Mouse (Mus musculus) heart, embryonic 11.5 days (tissue): ENCODE results near the gene Tac2. TPM values are rescaled to one million over a fixed set of nuclear protein-coding genes. Genes with fewer than 3 reads are reported as not detected.
A peak's percentile ranks its signal among the peaks of the same experiment; 100 is the strongest.

ENCODE experiments used
- ATAC-seq: fragments of 200-750 bp; cut with Nextera tagmentation; replicated peaks from 2 replicates; pipeline ENCODE4 v1.8.0; 2017; ENCODE audit warnings: moderate library complexity; ENCODE audit not compliant: insufficient number of reproducible peaks, low FRiP score, low TSS enrichment
- H3K27ac ChIP-seq: fragments of 300-500 bp; sonication (generic); 2 replicates; pipeline ENCODE4 v1.5.1; 2014; ENCODE audit warnings: mild to moderate bottlenecking, low read depth, low read length
- H3K27me3 ChIP-seq: fragments of 300-500 bp; sonication (generic); 2 replicates; pipeline ENCODE4 v1.6.1; 2014; ENCODE audit warnings: mild to moderate bottlenecking, low read length, mixed read lengths; ENCODE audit not compliant: control insufficient read depth, insufficient read depth
- H3K36me3 ChIP-seq: fragments of 300-500 bp; sonication (generic); 2 replicates; pipeline ENCODE4 v1.6.1; 2014; ENCODE audit warnings: mild to moderate bottlenecking, low read length, moderate library complexity, mixed read lengths; ENCODE audit not compliant: control insufficient read depth, insufficient read depth
- H3K4me1 ChIP-seq: fragments of 300-500 bp; sonication (generic); 2 replicates; pipeline ENCODE4 v1.6.1; 2014; ENCODE audit warnings: low read length; ENCODE audit not compliant: control insufficient read depth, insufficient read depth
- H3K4me2 ChIP-seq: fragments of 300-500 bp; sonication (generic); 2 replicates; pipeline ENCODE4 v1.6.1; 2014; ENCODE audit warnings: mild to moderate bottlenecking, moderate library complexity
- H3K4me3 ChIP-seq: fragments of 300-500 bp; sonication (generic); 2 replicates; pipeline ENCODE4 v1.5.1; 2014; ENCODE audit warnings: low read depth, low read length
- H3K9ac ChIP-seq: fragments of 300-500 bp; sonication (generic); 2 replicates; pipeline ENCODE4 v1.6.1; 2014; ENCODE audit warnings: mild to moderate bottlenecking, low read depth, low read length, moderate library complexity
- H3K9me3 ChIP-seq: fragments of 300-500 bp; sonication (generic); replicated peaks from 2 replicates; pipeline ENCODE4 v1.6.1; 2016; ENCODE audit warnings: low read length; ENCODE audit not compliant: control insufficient read depth
- WGBS: fragments of 180-500 bp; shearing (Covaris S2); extraction: QIAGEN DNeasy Blood & Tissue Kit; methylation state at CpG from one replicate; pipeline ENCODE4 v1.1.7; 2014; ENCODE audit not compliant: insufficient replicate concordance; 5-methylcytosine and 5-hydroxymethylcytosine counted together
- polyA plus RNA-seq: library from polyadenylated mRNA; unstranded; fragments of >200 nt; fragmentation: Nextera tagmentation; extraction: Ambion mirVana; gene quantifications from 2 replicates; pipeline ENCODE4 v1.2.1, GENCODE M21; 2014

The Tac2 gene
- 3.7 and 6.4 TPM in 2 replicates for polyA plus RNA-seq

DNA sequence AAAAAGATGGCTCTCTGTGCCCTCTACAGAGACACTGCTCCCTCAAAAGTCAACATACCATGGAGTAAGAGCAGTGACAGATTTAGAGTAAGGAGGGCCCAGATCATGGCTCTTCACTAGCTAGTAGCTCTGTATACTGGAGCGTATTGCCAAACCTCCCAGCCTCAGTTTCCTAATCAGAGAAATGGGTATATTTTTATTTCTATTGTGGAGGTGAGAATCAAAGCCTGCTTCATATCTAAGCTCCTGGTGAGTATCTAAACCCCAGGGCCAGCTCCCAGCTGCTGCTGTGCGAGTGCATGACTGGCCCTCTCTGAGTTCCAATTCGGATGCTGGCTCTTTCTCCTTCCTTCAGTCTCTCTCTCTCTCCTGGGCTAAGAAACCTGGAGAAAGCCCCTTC lies at the start of gene Tac2:
Gene Tac2, plus strand, starts transcription at position 301 of the 400 bp plus-strand sequence.
- no peaks in the 10 kb centered on the region for H3K36me3 ChIP-seq
- no peak for ATAC-seq
- H3K27me3 ChIP-seq = peaks cover 30% of the 10 kb centered on the region
- H3K9me3 ChIP-seq = no peaks in the 10 kb centered on the region
- H3K9ac ChIP-seq = no peak within 1 kb of the TSS
- 64% methylated on average over 3 of the region's 3 CpGs for WGBS
- no peak within 1 kb of the TSS for H3K4me3 ChIP-seq
- H3K4me2 ChIP-seq = no peak within 1 kb of the TSS
- H3K27ac ChIP-seq = no peak within 1 kb of the TSS
- H3K4me1 ChIP-seq = peaks cover 10% of the 10 kb centered on the region; the same call in 1 of the 2 replicates

DNA sequence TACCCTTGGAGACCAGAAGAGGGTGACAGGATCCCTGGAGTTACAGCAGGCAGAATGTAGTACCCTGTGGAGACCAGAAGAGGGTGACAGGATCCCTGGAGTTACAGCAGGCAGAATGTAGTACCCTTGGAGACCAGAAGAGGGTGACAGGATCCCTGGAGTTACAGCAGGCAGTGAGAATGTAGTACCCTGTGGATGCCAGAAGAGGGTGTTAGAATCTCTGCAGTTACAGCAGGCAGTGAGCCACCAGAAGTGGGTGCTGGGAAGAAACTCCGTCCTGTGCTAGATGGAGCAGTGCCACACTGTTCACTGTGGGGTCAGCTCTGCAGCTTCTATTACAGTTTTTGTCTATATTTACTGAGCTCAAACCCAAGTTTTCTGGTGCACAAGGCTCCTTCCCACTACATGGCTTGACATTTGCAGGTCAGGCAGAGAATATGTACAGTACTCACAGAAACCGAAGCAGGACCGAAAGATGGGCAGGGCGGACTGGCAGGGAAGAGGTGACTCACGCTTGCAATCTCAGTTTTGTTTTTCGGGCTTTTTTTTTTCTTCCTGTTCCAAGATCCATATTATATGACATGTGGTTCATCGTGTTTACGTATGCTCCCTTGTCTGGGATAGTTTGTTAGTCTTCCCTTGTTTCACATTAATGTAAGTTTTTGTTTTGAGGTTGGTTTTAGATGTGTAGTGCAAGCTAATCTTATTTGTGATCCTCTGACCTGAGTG lies 49.3 kb upstream of the Tac2 start:
- no peaks in the 10 kb centered on the region for H3K9me3 ChIP-seq
- no peak overlapping the region for H3K4me3 ChIP-seq
- no peaks in the 10 kb centered on the region for H3K27me3 ChIP-seq
- peaks cover 7% of the 10 kb centered on the region; the same call in 1 of the 2 replicates for H3K4me1 ChIP-seq
- H3K27ac ChIP-seq = no peak overlapping the region
- 86% methylated on average over 8 of the region's 8 CpGs for WGBS
- no peaks in the 10 kb centered on the region for H3K36me3 ChIP-seq
- H3K9ac ChIP-seq = no peak overlapping the region
- ATAC-seq = no peak
- no peak overlapping the region for H3K4me2 ChIP-seq

- Histone ChIP-seq H3K9me3 (no peaks in the 10 kb centered on the region), H3K4me3 (peak overlapping the region; percentile 76), H3K4me1 (peaks cover 7% of the 10 kb centered on the region; the same call in 1 of the 2 replicates), H3K36me3 (no peaks in the 10 kb centered on the region), H3K9ac (0 out of 2 replicates have a peak overlapping the region, but pooled peaks have one; percentile 6), H3K4me2 (peak overlapping the region; percentile 92), H3K27ac (0 out of 2 replicates have a peak overlapping the region, but pooled peaks have one; percentile 41), H3K27me3 (no peaks in the 10 kb centered on the region)
- 48% methylated on average over 5 of the region's 5 CpGs for WGBS
- ATAC-seq = no peak
Observed at GRCm38 (mm10) chr10:127675859-127676398, 48.3 kb upstream of the Tac2 start.

GRCm38 (mm10) chr10:127676691-127677548 lies 47.4 kb upstream of the Tac2 start:
- Histone ChIP-seq H3K4me1 (peaks cover 7% of the 10 kb centered on the region; the same call in 1 of the 2 replicates), H3K4me2 (peak overlapping the region; percentile 92), H3K9me3 (no peaks in the 10 kb centered on the region), H3K27ac (peak overlapping the region; percentile 17; the same call in 1 of the 2 replicates), H3K27me3 (no peaks in the 10 kb centered on the region), H3K4me3 (peak overlapping the region; percentile 76), H3K36me3 (no peaks in the 10 kb centered on the region), H3K9ac (peak overlapping the region; percentile 72)
- ATAC-seq = peak; percentile 94
- WGBS = under 1% methylated on average over 71 of the region's 71 CpGs

GRCm38 (mm10) chr10:127677591-127678336 lies 46.5 kb upstream of the Tac2 start:
- Histone ChIP-seq H3K4me3 (peak overlapping the region; percentile 76), H3K9me3 (no peaks in the 10 kb centered on the region), H3K4me1 (peaks cover 7% of the 10 kb centered on the region; the same call in 1 of the 2 replicates), H3K27ac (no peak overlapping the region), H3K4me2 (peak overlapping the region; percentile 92), H3K27me3 (no peaks in the 10 kb centered on the region), H3K9ac (peak overlapping the region; percentile 72), H3K36me3 (no peaks in the 10 kb centered on the region)
- no peak for ATAC-seq
- 9% methylated on average over 14 of the region's 14 CpGs for WGBS

DNA sequence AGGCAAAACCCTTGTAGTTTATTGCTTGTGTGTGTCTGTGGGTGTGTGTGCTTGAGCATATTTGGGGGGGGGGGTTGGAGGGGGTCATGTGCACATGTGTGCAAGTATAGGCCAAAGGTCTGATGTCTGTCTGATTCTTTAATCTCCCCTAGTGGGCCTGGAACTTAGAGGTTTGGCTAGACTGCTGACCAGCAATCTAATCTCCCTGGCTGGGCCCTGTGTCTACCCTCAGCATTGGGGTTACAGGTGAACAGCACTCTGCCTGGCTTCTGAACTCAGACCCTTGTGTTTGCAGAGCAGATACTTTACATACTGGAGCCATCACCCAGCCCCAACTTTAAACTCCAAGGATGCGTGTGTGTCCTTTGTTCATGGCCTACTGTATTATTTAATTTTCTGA lies 45.1 kb upstream of the Tac2 start:
- H3K4me3 ChIP-seq = no peak overlapping the region
- H3K4me1 ChIP-seq = peaks cover 7% of the 10 kb centered on the region; the same call in 1 of the 2 replicates
- H3K4me2 ChIP-seq = no peak overlapping the region
- no peak overlapping the region for H3K27ac ChIP-seq
- H3K27me3 ChIP-seq = no peaks in the 10 kb centered on the region
- H3K9ac ChIP-seq = no peak overlapping the region
- ATAC-seq = no peak
- 89% methylated on average over 1 of the region's 1 CpGs for WGBS
- no peaks in the 10 kb centered on the region for H3K9me3 ChIP-seq
- H3K36me3 ChIP-seq = no peaks in the 10 kb centered on the region

DNA sequence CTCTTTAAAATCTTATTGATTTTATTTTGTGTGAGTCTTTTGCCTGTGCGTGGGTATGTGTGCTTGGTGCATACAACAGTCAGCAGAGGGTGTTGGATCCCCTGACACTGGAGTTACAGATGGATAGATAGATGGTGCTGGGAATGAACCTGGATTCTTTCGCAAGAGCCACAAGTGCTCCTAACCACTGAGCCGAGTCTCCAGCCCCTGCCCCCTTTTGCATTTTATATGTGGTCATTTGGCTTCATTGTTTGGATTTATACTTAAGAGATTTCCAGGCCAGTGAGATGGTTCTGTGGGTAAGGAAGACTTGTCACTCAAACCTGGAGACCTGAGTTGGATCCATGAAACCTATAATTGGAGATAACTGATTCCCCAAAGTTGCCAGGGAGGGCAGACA lies 44.4 kb upstream of the Tac2 start:
- Histone ChIP-seq H3K27me3 (no peaks in the 10 kb centered on the region), H3K36me3 (no peaks in the 10 kb centered on the region), H3K27ac (no peak overlapping the region), H3K9ac (no peak overlapping the region), H3K4me1 (peaks cover 7% of the 10 kb centered on the region; the same call in 1 of the 2 replicates), H3K4me2 (no peak overlapping the region), H3K4me3 (no peak overlapping the region), H3K9me3 (no peaks in the 10 kb centered on the region)
- WGBS = 83% methylated on average over 3 of the region's 3 CpGs
- no peak for ATAC-seq

GRCm38 (mm10) chr10:127682886-127683285 lies 41.4 kb upstream of the Tac2 start:
- Histone ChIP-seq H3K9me3 (no peaks in the 10 kb centered on the region), H3K9ac (no peak overlapping the region), H3K27me3 (no peaks in the 10 kb centered on the region), H3K4me3 (no peak overlapping the region), H3K4me1 (peaks cover 10% of the 10 kb centered on the region; the same call in 1 of the 2 replicates), H3K36me3 (no peaks in the 10 kb centered on the region), H3K27ac (no peak overlapping the region), H3K4me2 (no peak overlapping the region)
- 78% methylated on average over 6 of the region's 6 CpGs for WGBS
- ATAC-seq = no peak
